Mouse (Mus musculus): ENCODE data around the gene Prpf40b.

- TF ChIP-seq CTCF (IDR thresholded peaks at IDR 0.05; ENCODE audit: borderline replicate concordance, control insufficient read depth, extremely low read depth, insufficient read depth, low read length, poor library complexity) (no peak), POLR2A (IDR thresholded peaks at IDR 0.05; ENCODE audit: control insufficient read depth, extremely low read depth, insufficient read depth, low read length, poor library complexity) (no peak)
These were observed 25.3 kb downstream of the Prpf40b start for GRCm38 (mm10) chr15:99320168-99320674.

All from thymus, adult 2 months (tissue).